Mouse (Mus musculus): ENCODE measurements around the gene Ank2.
A peak's percentile ranks its signal among the peaks of the same experiment; 100 is the strongest.

The Ank2 gene

GRCm38 (mm10) chr3:127282277-127282676 is 216.9 kb downstream of the Ank2 start:
- DNase-seq, result no peak

GRCm38 (mm10) chr3:127281390-127281789 is 217.8 kb downstream of the Ank2 start:
- no peak for DNase-seq

GRCm38 (mm10) chr3:127280376-127280775 is 218.8 kb downstream of the Ank2 start:
- no peak for DNase-seq

- DNase-seq, result no peak
Measured at GRCm38 (mm10) chr3:127275953-127276352, 223.2 kb downstream of the Ank2 start.

GRCm38 (mm10) chr3:127272801-127273200 is 226.3 kb downstream of the Ank2 start:
- DNase-seq, result no peak

- no peak for DNase-seq
Measured at GRCm38 (mm10) chr3:127269616-127270015, 229.5 kb downstream of the Ank2 start.

GRCm38 (mm10) chr3:127267846-127268245 is 231.3 kb downstream of the Ank2 start:
- no peak for DNase-seq

GRCm38 (mm10) chr3:127265732-127266131 is 233.4 kb downstream of the Ank2 start:
- DNase-seq, result no peak

- no peak for DNase-seq
Measured at GRCm38 (mm10) chr3:127265182-127265581, 234.0 kb downstream of the Ank2 start.

GRCm38 (mm10) chr3:127260786-127261166 is 238.4 kb downstream of the Ank2 start:
- DNase-seq, result no peak

- no peak for DNase-seq
Measured at GRCm38 (mm10) chr3:127260007-127260785, 239.0 kb downstream of the Ank2 start.

GRCm38 (mm10) chr3:127258466-127259075 is 240.6 kb downstream of the Ank2 start:
- DNase-seq, result no peak

- DNase-seq, result peak in 1 of 2 experiments; percentile 3
Measured at GRCm38 (mm10) chr3:127257969-127258368, 241.2 kb downstream of the Ank2 start.

- peak; percentile 59 to 64 for DNase-seq
Measured at GRCm38 (mm10) chr3:127257279-127257925, 241.7 kb downstream of the Ank2 start.

- no peak for DNase-seq
Measured at GRCm38 (mm10) chr3:127256681-127257080, 242.5 kb downstream of the Ank2 start.

GRCm38 (mm10) chr3:127250930-127251329 is 248.2 kb downstream of the Ank2 start:
- no peak for DNase-seq

GRCm38 (mm10) chr3:127248611-127249010 is 250.5 kb downstream of the Ank2 start:
- DNase-seq, result no peak

GRCm38 (mm10) chr3:127246989-127247708 is 252.0 kb downstream of the Ank2 start:
- no peak for DNase-seq

- no peak for DNase-seq
Measured at GRCm38 (mm10) chr3:127243928-127244642, 255.1 kb downstream of the Ank2 start.

- peak in 1 of 2 experiments; percentile 5 for DNase-seq
Measured at GRCm38 (mm10) chr3:127242234-127242810, 256.8 kb downstream of the Ank2 start.

- no peak for DNase-seq
Measured at GRCm38 (mm10) chr3:127235271-127235670, 263.9 kb downstream of the Ank2 start.
